Comparison of ENCODE assay signal across 9 mouse cellular contexts in genomic region chr4:62669094-62670071, GRCm38 (mm10).
A peak's percentile ranks its signal among the peaks of the same experiment; 100 is the strongest.
DNase-seq lines count a peak whose midpoint lies in the region; ATAC-seq lines count a peak whose summit lies in the region.
"Had no signal": no experiment of that assay in that cellular context is flagged by ENCODE, and none has a peak within 500 bp of the region (broad histone marks: within the 10 kb centered on the region; RNA-seq: fewer than 3 reads in every experiment).

No protein-coding gene starts in this region.

- no peaks in the 10 kb centered on the region for H3K36me3 ChIP-seq in hindbrain, embryonic 10.5 days
- H3K36me3 ChIP-seq in hindbrain, embryonic 12.5 days, result no peaks in the 10 kb centered on the region
- no peaks in the 10 kb centered on the region for H3K36me3 ChIP-seq in intestine, embryonic 16.5 days (ENCODE audit: control insufficient read depth, insufficient read depth, low read length)
- H3K36me3 ChIP-seq: liver, embryonic 15.5 days had no signal

- no peak overlapping the region for H3K9ac ChIP-seq in hindbrain, embryonic 12.5 days
- H3K9ac ChIP-seq in intestine, embryonic 16.5 days (ENCODE audit: low read depth, low read length), result peak overlapping the region; percentile 46
- H3K9ac ChIP-seq: liver, embryonic 15.5 days had no signal

- no peak for ATAC-seq in hindbrain, embryonic 12.5 days (ENCODE audit: low FRiP score)
- ATAC-seq in intestine, embryonic 16.5 days, result peak; percentile 25; the same call in 1 of the 2 replicates
- ATAC-seq in megakaryocyte, adult 5-6 weeks (ENCODE audit: poor library complexity, severe bottlenecking), result no peak

- no peak for DNase-seq in hindbrain, embryonic 10.5 days (ENCODE audit: low spot score)
- DNase-seq in cerebellum, adult 9-10 months, result peak; percentile 79
- peak; percentile 61 for DNase-seq in ovary, postnatal 36 days (ENCODE audit: low spot score)
- no peak for DNase-seq in left cerebral cortex, adult 9 months (ENCODE audit: low spot score in 2 of 2)
- DNase-seq in frontal cortex, adult 2 months (ENCODE audit: extremely low spot score in 1 of 2, low spot score in 1 of 2), result no peak

- H3K27ac ChIP-seq in hindbrain, embryonic 10.5 days, result peak overlapping the region; percentile 35; the same call in 1 of the 2 replicates
- no peak overlapping the region for H3K27ac ChIP-seq in hindbrain, embryonic 12.5 days
- H3K27ac ChIP-seq in intestine, embryonic 16.5 days (ENCODE audit: low read length), result peak overlapping the region; percentile 30; the same call in 1 of the 2 replicates
- H3K27ac ChIP-seq: liver, embryonic 15.5 days had no signal

- H3K4me1 ChIP-seq in hindbrain, embryonic 10.5 days (replicated peaks), result peaks cover 30% of the 10 kb centered on the region
- H3K4me1 ChIP-seq in hindbrain, embryonic 12.5 days, result peaks cover 18% of the 10 kb centered on the region
- peaks cover 23% of the 10 kb centered on the region for H3K4me1 ChIP-seq in intestine, embryonic 16.5 days (ENCODE audit: control insufficient read depth, insufficient read depth, low read length)
- H3K4me1 ChIP-seq: liver, embryonic 15.5 days had no signal

- WGBS in hindbrain, embryonic 10.5 days, result 90% methylated on average over 13 of the region's 13 CpGs
- WGBS in hindbrain, embryonic 12.5 days, result 81% methylated on average over 13 of the region's 13 CpGs
- WGBS in intestine, embryonic 16.5 days, result 60% methylated on average over 13 of the region's 13 CpGs

- H3K4me2 ChIP-seq in hindbrain, embryonic 12.5 days (replicated peaks), result no peak overlapping the region
- H3K4me2 ChIP-seq in intestine, embryonic 16.5 days (ENCODE audit: low read depth, low read length), result peak overlapping the region; percentile 32
- H3K4me2 ChIP-seq: liver, embryonic 15.5 days had no signal

- no peak overlapping the region for H3K4me3 ChIP-seq in hindbrain, embryonic 10.5 days
- H3K4me3 ChIP-seq in hindbrain, embryonic 12.5 days, result no peak overlapping the region
- H3K4me3 ChIP-seq in intestine, embryonic 16.5 days (ENCODE audit: low read length), result peak overlapping the region; percentile 34
- H3K4me3 ChIP-seq: liver, embryonic 15.5 days had no signal

- H3K27me3 ChIP-seq in hindbrain, embryonic 10.5 days (ENCODE audit: insufficient read depth, poor library complexity, severe bottlenecking), result peaks cover 21% of the 10 kb centered on the region; the same call in 1 of the 2 replicates
- peaks cover 3% of the 10 kb centered on the region; the same call in 1 of the 2 replicates for H3K27me3 ChIP-seq in hindbrain, embryonic 12.5 days
- no peaks in the 10 kb centered on the region for H3K27me3 ChIP-seq in intestine, embryonic 16.5 days (replicated peaks; ENCODE audit: control insufficient read depth, insufficient read depth, low read length)

- H3K9me3 ChIP-seq in hindbrain, embryonic 10.5 days, result no peaks in the 10 kb centered on the region
- H3K9me3 ChIP-seq in hindbrain, embryonic 12.5 days (replicated peaks), result no peaks in the 10 kb centered on the region
- no peaks in the 10 kb centered on the region for H3K9me3 ChIP-seq in intestine, embryonic 16.5 days (ENCODE audit: control insufficient read depth, low read length)
- H3K9me3 ChIP-seq: liver, embryonic 15.5 days had no signal

Comparison
In these comparisons a context has a peak if more than half of its experiments do, and no peak if none do; other contexts are left out.
1. DNase-seq: peak in cerebellum, adult 9-10 months (single experiment) and ovary, postnatal 36 days (single experiment); none in hindbrain, embryonic 10.5 days (single experiment), left cerebral cortex, adult 9 months (0 of 2) and frontal cortex, adult 2 months (0 of 2).